Mouse (Mus musculus) embryo, embryonic 11 days (tissue): ENCODE measurements around the gene Psmd14.

Experiments used
- DNase-seq: peaks from one replicate; pipeline ENCODE4 v3.0.0-alpha.2; 2015

Psmd14 gene

DNA sequence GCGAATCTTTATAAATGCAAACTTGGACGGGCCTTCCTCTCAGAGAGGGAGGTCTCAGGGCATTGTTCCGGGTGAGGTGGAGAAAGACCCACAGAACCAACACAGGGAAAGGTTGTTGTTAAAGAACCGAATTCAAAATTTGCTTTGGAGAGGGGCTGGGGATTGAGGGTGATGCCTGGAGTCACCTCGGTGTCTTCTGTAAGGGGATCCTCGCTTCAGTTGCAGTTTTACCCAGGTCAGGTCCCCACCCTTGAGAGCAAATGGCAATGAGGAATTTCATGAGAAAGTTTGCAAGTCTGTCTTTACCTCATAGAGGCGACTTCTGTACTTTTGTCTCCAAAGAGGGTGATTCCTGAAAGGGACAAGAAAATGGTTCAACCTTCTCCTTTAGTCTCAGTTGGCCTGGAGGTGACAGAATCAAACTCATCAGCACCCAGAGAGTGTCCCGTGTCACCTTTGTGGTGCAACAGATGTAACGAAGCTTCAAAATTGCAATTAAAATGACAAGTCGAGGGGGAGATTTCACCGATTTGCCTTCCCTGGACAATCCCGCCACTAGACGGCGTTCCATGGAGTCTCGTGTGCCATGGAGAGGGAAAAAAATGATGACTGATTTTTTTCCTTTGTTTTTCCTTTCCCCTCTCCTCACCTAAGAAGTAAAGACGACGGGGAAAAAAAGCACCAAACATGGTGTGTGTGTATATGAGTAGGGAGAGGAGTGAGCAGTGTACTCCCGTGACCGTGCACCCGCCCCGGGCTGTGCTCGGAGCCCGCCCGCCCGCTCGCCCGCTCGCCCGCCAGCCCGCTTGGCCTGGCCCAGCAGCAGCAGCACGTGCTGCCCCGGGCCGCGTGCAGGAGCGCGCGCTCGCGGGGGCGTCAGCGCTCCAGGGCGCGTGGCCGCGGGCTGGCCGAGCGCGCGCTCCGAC lies 103.3 kb downstream of the Psmd14 start:
- peak; percentile 80 for DNase-seq

GRCm38 (mm10) chr2:61815583-61816313 lies 104.3 kb downstream of the Psmd14 start:
- DNase-seq = peak; percentile 79

GRCm38 (mm10) chr2:61818197-61818596 lies 106.7 kb downstream of the Psmd14 start:
- DNase-seq = no peak

- DNase-seq = no peak
Observed at GRCm38 (mm10) chr2:61820203-61820602, 108.7 kb downstream of the Psmd14 start.

- no peak for DNase-seq
Observed at GRCm38 (mm10) chr2:61823426-61824140, 112.1 kb downstream of the Psmd14 start.

GRCm38 (mm10) chr2:61837243-61837806 lies 125.8 kb downstream of the Psmd14 start:
- DNase-seq = no peak
